In the genomic region with DNA sequence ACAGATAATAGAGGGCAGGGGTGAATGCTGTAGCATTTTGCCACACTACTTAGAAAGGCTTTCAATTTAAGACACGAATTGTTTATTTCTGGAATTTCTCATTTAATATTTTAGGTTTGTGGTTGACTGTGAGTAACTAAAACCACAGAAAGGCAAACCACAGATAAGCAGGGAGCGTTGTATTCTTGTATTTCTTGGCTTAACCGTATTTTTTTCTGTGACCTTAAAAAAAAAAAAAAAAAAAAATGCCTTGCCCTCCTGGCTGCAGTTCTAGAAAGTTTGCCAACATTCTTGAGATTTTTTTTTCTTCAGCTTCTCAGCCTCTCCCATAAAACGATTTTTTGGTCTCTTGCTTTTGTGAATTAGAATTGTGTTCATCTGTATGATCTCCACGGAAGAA, we compare ENCODE assay signal across 32 mouse cellular contexts. TPM values are rescaled to one million over a fixed set of nuclear protein-coding genes. Genes with fewer than 3 reads are reported as not detected.
DNase-seq lines count a peak whose midpoint lies in the region; ATAC-seq and TF ChIP-seq lines count a peak whose summit lies in the region.
"Had no signal": no experiment of that assay in that cellular context is flagged by ENCODE, and none has a peak within 500 bp of the region (broad histone marks: within the 10 kb centered on the region; RNA-seq: fewer than 3 reads in every experiment).

No protein-coding gene starts in this region.

- ATAC-seq in hindbrain, postnatal 0 days, result no peak
- ATAC-seq: forebrain, embryonic 13.5 days had no signal

- peak overlapping the region; percentile 21; the same call in 1 of the 2 replicates for H3K27ac ChIP-seq in gastrocnemius, adult 2 months
- no peak overlapping the region for H3K27ac ChIP-seq in hindbrain, postnatal 0 days
- H3K27ac ChIP-seq: forebrain, embryonic 13.5 days; heart, embryonic 13.5 days; hindbrain, embryonic 15.5 days; kidney, embryonic 15.5 days; limb, embryonic 10.5 days; limb, embryonic 15.5 days; liver, embryonic 13.5 days; macrophage; neural tube, embryonic 15.5 days; stomach, embryonic 15.5 days had no signal

- peak overlapping the region; percentile 50 for H3K4me2 ChIP-seq in myocyte (ENCODE audit: low read depth)
- H3K4me2 ChIP-seq in hindbrain, postnatal 0 days (ENCODE audit: low read depth, low read length), result no peak overlapping the region
- H3K4me2 ChIP-seq: forebrain, embryonic 13.5 days; heart, embryonic 13.5 days; hindbrain, embryonic 15.5 days; kidney, embryonic 15.5 days; limb, embryonic 15.5 days; liver, embryonic 13.5 days; neural tube, embryonic 15.5 days; stomach, embryonic 15.5 days had no signal

- no peak overlapping the region for H3K9ac ChIP-seq in hindbrain, postnatal 0 days (replicated peaks; ENCODE audit: low read length)
- H3K9ac ChIP-seq: forebrain, embryonic 13.5 days; heart, embryonic 13.5 days; hindbrain, embryonic 15.5 days; kidney, embryonic 15.5 days; limb, embryonic 15.5 days; liver, embryonic 13.5 days; neural tube, embryonic 15.5 days; stomach, embryonic 15.5 days had no signal

- intact Hi-C loops in gastrocnemius, adult 2 months (cut with DNase I), result no loop called here

- no peak for DNase-seq in gastrocnemius, adult 2 months
- DNase-seq in gastrocnemius, adult 18-20 months (ENCODE audit: low spot score), result no peak
- DNase-seq in 3T3-L1 (ENCODE audit: low read depth, low spot score), result peak; percentile 77
- DNase-seq in Muller cell, postnatal 12 days (ENCODE audit: inconsistent ontology term), result peak; percentile 81
- no peak for DNase-seq in cerebellum, adult 18-20 months
- no peak for DNase-seq in hindbrain, postnatal 0 days (ENCODE audit: low spot score)
- DNase-seq: adrenal gland, postnatal 14 days; cerebellum, adult 11-12 months; cerebellum, postnatal 10 days; gastrocnemius, postnatal 36 days; heart, postnatal 10 days; kidney, adult 18-20 months; layer of hippocampus, postnatal 36 days; liver, embryonic 13.5 days; lung, adult 18-20 months; midbrain, embryonic 14.5 days; retina, postnatal 1 day; right cerebral cortex, postnatal 14 days; thymus, postnatal 14 days had no signal

- TF ChIP-seq POLR2A in myocyte (IDR thresholded peaks at IDR 0.05; ENCODE audit: insufficient read length, low read depth), result no peak

- no peak for TF ChIP-seq CTCF in gastrocnemius, adult 2 months (IDR thresholded peaks at IDR 0.05)
- no peak for TF ChIP-seq CTCF in hindbrain, postnatal 0 days (IDR thresholded peaks at IDR 0.05; ENCODE audit: low read depth)

- WGBS in hindbrain, postnatal 0 days, result 76% methylated on average over 5 of the region's 5 CpGs

- H3K4me1 ChIP-seq in hindbrain, postnatal 0 days (ENCODE audit: insufficient read depth, low read length), result no peaks in the 10 kb centered on the region
- H3K4me1 ChIP-seq: hindbrain, embryonic 15.5 days; kidney, embryonic 15.5 days; liver, embryonic 13.5 days; stomach, embryonic 15.5 days had no signal

- no peaks in the 10 kb centered on the region for H3K27me3 ChIP-seq in myocyte (ENCODE audit: control insufficient read depth, insufficient read depth, insufficient read length)
- H3K27me3 ChIP-seq in hindbrain, postnatal 0 days (ENCODE audit: insufficient read depth, low read length), result no peaks in the 10 kb centered on the region
- H3K27me3 ChIP-seq: forebrain, embryonic 13.5 days; heart, embryonic 13.5 days; hindbrain, embryonic 15.5 days; kidney, embryonic 15.5 days; limb, embryonic 15.5 days; liver, embryonic 13.5 days; neural tube, embryonic 15.5 days; stomach, embryonic 15.5 days had no signal

- H3K36me3 ChIP-seq in myocyte (ENCODE audit: control insufficient read depth, insufficient read depth), result no peaks in the 10 kb centered on the region
- H3K36me3 ChIP-seq in hindbrain, postnatal 0 days (ENCODE audit: insufficient read depth, low read length), result no peaks in the 10 kb centered on the region
- H3K36me3 ChIP-seq: heart, embryonic 13.5 days; hindbrain, embryonic 15.5 days; kidney, embryonic 15.5 days; limb, embryonic 10.5 days; limb, embryonic 15.5 days; liver, embryonic 13.5 days; neural tube, embryonic 15.5 days; stomach, embryonic 15.5 days had no signal

- no peaks in the 10 kb centered on the region for H3K9me3 ChIP-seq in hindbrain, postnatal 0 days (ENCODE audit: low read length)
- H3K9me3 ChIP-seq: forebrain, embryonic 13.5 days; heart, embryonic 13.5 days; hindbrain, embryonic 15.5 days; kidney, embryonic 15.5 days; limb, embryonic 10.5 days; limb, embryonic 15.5 days; liver, embryonic 13.5 days; neural tube, embryonic 15.5 days; stomach, embryonic 15.5 days had no signal

- no peak overlapping the region for H3K4me3 ChIP-seq in gastrocnemius, adult 2 months
- H3K4me3 ChIP-seq in myocyte, result no peak overlapping the region
- no peak overlapping the region for H3K4me3 ChIP-seq in hindbrain, postnatal 0 days (ENCODE audit: low read length)
- H3K4me3 ChIP-seq: forebrain, embryonic 13.5 days; heart, embryonic 13.5 days; hindbrain, embryonic 15.5 days; kidney, embryonic 15.5 days; limb, embryonic 10.5 days; limb, embryonic 15.5 days; liver, embryonic 13.5 days; neural tube, embryonic 15.5 days; stomach, embryonic 15.5 days had no signal

- H3K79me2 ChIP-seq in myocyte (ENCODE audit: control insufficient read depth, insufficient read depth), result no peaks in the 10 kb centered on the region

- no peak overlapping the region for H3ac ChIP-seq in myocyte (ENCODE audit: control insufficient read depth, insufficient read length)

TF ChIP-seq in myocyte, 11 proteins besides CTCF, POLR2A, EP300 and RAD21:
- TF ChIP-seq E2F4 (IDR thresholded peaks at IDR 0.05; ENCODE audit: insufficient read depth) (no peak), MYOG (IDR thresholded peaks at IDR 0.05; ENCODE audit: control insufficient read depth in 1 of 3, insufficient read depth in 1 of 3, insufficient read length in 2 of 3, low read depth in 2 of 3) (no peak)

RNA-seq across cellular contexts. Expression of gene Syt6, which starts 18.6 kb away (rescaled TPM):
- not detected for total RNA-seq in gastrocnemius, adult 2 months (2021)
- not detected for total RNA-seq in gastrocnemius, adult 18-20 months (2021)
- polyA plus RNA-seq in myocyte (2012; fragmentation: generic; extraction: Trizol), result 0.07 TPM
- 32.6 and 43.6 TPM in 2 replicates for total RNA-seq in hindbrain, postnatal 0 days (2014; rRNA removed)
- polyA plus RNA-seq in hindbrain, postnatal 0 days (2015; fragmentation: Nextera tagmentation; extraction: Ambion mirVana), result 9.1 and 10.1 TPM in 2 replicates
- total RNA-seq: adrenal gland, postnatal 14 days; gastrocnemius, postnatal 36 days; heart, adult 8-10 months; heart, postnatal 10 days; hematopoietic stem cell, adult 5-6 weeks; monocyte, adult 5-6 weeks had no signal
- polyA plus RNA-seq: liver, embryonic 13.5 days; macrophage had no signal

RNA-seq across cellular contexts. Expression of gene Atg4a-ps, which starts 52.2 kb away (rescaled TPM):
- 1 to 10 TPM in 1 of 2 experiments, under 1 TPM in 1; 0.26 to 4.5 TPM for total RNA-seq in gastrocnemius, adult 2 months (2021)
- 1 to 10 TPM in 1 of 2 experiments, under 1 TPM in 1; 0.26 to 4.5 TPM for total RNA-seq in gastrocnemius, adult 18-20 months (2021)
- 0.22 TPM for polyA plus RNA-seq in myocyte (2012; fragmentation: generic; extraction: Trizol)
- total RNA-seq in hindbrain, postnatal 0 days (2014; rRNA removed), result 0.16 TPM in 1 of 2 replicates, not detected in the other
- 0.10 and 0.26 TPM in 2 replicates for polyA plus RNA-seq in hindbrain, postnatal 0 days (2015; fragmentation: Nextera tagmentation; extraction: Ambion mirVana)
- polyA plus RNA-seq: hindbrain, embryonic 15.5 days; kidney, embryonic 15.5 days; limb, embryonic 10.5 days; midbrain, embryonic 14.5 days had no signal

Comparison
In these comparisons a context has a peak if more than half of its experiments do, and no peak if none do; other contexts are left out.
1. DNase-seq: peak in 3T3-L1 (single experiment) and Muller cell, postnatal 12 days (single experiment); none in gastrocnemius, adult 2 months (single experiment), gastrocnemius, adult 18-20 months (single experiment), cerebellum, adult 18-20 months (0 of 2) and hindbrain, postnatal 0 days (single experiment).
2. RNA of gene Syt6, which starts 18.6 kb away (total RNA-seq): 32.6 to 43.6 TPM in hindbrain, postnatal 0 days; not detected in gastrocnemius, adult 2 months and not detected in gastrocnemius, adult 18-20 months; every median in the first group is over 10 times any median in the second.